Mouse (Mus musculus): ENCODE results near the gene Hdac9. TPM values are rescaled to one million over a fixed set of nuclear protein-coding genes. Genes with fewer than 3 reads are reported as not detected.

The Hdac9 gene
- polyA plus RNA-seq, 1 experiment from 2014 or later: 7.6 TPM

DNA sequence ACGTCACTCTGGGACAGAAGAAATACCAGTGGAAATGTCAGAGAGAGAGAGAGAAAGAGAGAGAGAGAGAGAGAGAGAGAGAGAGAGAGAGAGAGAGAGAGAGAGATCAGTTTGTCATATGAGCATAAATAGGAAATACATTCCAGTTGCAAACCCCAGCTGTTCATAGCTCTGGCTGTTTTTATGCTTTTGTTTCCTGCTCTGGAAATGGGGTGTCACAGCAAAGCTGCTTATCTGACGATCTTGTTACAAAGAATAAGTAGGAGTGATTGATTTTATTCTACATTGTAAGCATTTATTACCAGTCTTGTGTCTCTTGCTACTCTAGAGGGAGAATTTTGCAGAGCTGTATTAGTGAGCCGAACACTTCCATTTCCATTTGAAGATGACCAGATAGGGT, 762.1 kb downstream of the Hdac9 start:
- 24% methylated on average over 3 of the region's 3 CpGs for WGBS
- no peaks in the 10 kb centered on the region for H3K36me3 ChIP-seq (ENCODE audit: insufficient read depth)
- H3K27me3 ChIP-seq (ENCODE audit: insufficient read depth, low read length): no peaks in the 10 kb centered on the region
- no peak overlapping the region for H3K27ac ChIP-seq (ENCODE audit: low read depth)
- no peaks in the 10 kb centered on the region for H3K4me1 ChIP-seq (ENCODE audit: insufficient read depth)
- H3K4me2 ChIP-seq: no peak overlapping the region
- no peaks in the 10 kb centered on the region for H3K9me3 ChIP-seq (ENCODE audit: low read depth, low read length)
- no peak for TF ChIP-seq CTCF (IDR thresholded peaks at IDR 0.05; ENCODE audit: low read depth)
- H3K4me3 ChIP-seq (ENCODE audit: low read depth, low read length): no peak overlapping the region
- ATAC-seq (ENCODE audit: insufficient read depth) (peak; percentile 84), DNase-seq (peak; percentile 68)
- H3K9ac ChIP-seq: no peak overlapping the region

DNA sequence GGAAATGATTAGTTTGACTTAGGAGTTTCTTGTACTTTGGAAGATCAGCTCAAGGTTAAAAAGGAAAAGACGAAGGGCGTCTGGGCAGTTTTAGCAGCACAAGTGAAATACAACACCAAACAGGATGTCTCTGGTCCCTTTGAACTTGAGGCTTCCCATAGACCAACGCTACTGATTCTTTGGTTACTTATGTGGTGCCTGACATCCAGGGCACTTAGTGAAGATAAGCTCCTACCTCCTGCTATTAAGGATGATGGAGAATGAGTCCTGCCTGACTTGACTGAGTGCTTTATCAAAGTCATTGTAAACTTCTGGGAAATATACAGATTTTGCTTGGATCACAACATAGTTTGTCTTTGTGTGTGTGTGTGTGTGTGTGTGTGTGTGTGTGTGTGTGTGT, 765.6 kb downstream of the Hdac9 start:
- H3K27ac ChIP-seq (ENCODE audit: low read depth): no peak overlapping the region
- WGBS: 16% methylated on average over 3 of the region's 3 CpGs
- H3K36me3 ChIP-seq (ENCODE audit: insufficient read depth): no peaks in the 10 kb centered on the region
- TF ChIP-seq CTCF (IDR thresholded peaks at IDR 0.05; ENCODE audit: low read depth): no peak
- DNase-seq (peak; percentile 8), ATAC-seq (ENCODE audit: insufficient read depth) (no peak)
- no peaks in the 10 kb centered on the region for H3K9me3 ChIP-seq (ENCODE audit: low read depth, low read length)
- H3K4me3 ChIP-seq (ENCODE audit: low read depth, low read length): no peak overlapping the region
- no peaks in the 10 kb centered on the region for H3K4me1 ChIP-seq (ENCODE audit: insufficient read depth)
- no peak overlapping the region for H3K9ac ChIP-seq
- no peak overlapping the region for H3K4me2 ChIP-seq
- H3K27me3 ChIP-seq (ENCODE audit: insufficient read depth, low read length): no peaks in the 10 kb centered on the region

- Histone ChIP-seq H3K4me2 (no peak overlapping the region), H3K9ac (no peak overlapping the region), H3K36me3 (ENCODE audit: insufficient read depth) (no peaks in the 10 kb centered on the region), H3K27ac (ENCODE audit: low read depth) (no peak overlapping the region), H3K4me1 (ENCODE audit: insufficient read depth) (no peaks in the 10 kb centered on the region), H3K4me3 (ENCODE audit: low read depth, low read length) (no peak overlapping the region), H3K9me3 (ENCODE audit: low read depth, low read length) (no peaks in the 10 kb centered on the region), H3K27me3 (ENCODE audit: insufficient read depth, low read length) (no peaks in the 10 kb centered on the region)
- no peak for ATAC-seq (ENCODE audit: insufficient read depth)
- WGBS: 68% methylated on average over 2 of the region's 2 CpGs
- no peak for DNase-seq
- no peak for TF ChIP-seq CTCF (IDR thresholded peaks at IDR 0.05; ENCODE audit: low read depth)
Measured at GRCm38 (mm10) chr12:34142743-34143142, 774.2 kb downstream of the Hdac9 start.

- no peaks in the 10 kb centered on the region for H3K4me1 ChIP-seq (ENCODE audit: insufficient read depth)
- 14% methylated on average over 1 of the region's 1 CpGs for WGBS
- ATAC-seq (ENCODE audit: insufficient read depth): peak; percentile 75; the same call in 1 of the 2 replicates
- H3K27ac ChIP-seq (ENCODE audit: low read depth): no peak overlapping the region
- H3K9me3 ChIP-seq (ENCODE audit: low read depth, low read length): no peaks in the 10 kb centered on the region
- no peak overlapping the region for H3K9ac ChIP-seq
- no peak for TF ChIP-seq CTCF (IDR thresholded peaks at IDR 0.05; ENCODE audit: low read depth)
- H3K4me3 ChIP-seq (ENCODE audit: low read depth, low read length): no peak overlapping the region
- H3K36me3 ChIP-seq (ENCODE audit: insufficient read depth): no peaks in the 10 kb centered on the region
- DNase-seq: peak; percentile 53
- H3K4me2 ChIP-seq: no peak overlapping the region
- H3K27me3 ChIP-seq (ENCODE audit: insufficient read depth, low read length): no peaks in the 10 kb centered on the region
Measured at GRCm38 (mm10) chr12:34113336-34113735, 803.6 kb downstream of the Hdac9 start.

DNA sequence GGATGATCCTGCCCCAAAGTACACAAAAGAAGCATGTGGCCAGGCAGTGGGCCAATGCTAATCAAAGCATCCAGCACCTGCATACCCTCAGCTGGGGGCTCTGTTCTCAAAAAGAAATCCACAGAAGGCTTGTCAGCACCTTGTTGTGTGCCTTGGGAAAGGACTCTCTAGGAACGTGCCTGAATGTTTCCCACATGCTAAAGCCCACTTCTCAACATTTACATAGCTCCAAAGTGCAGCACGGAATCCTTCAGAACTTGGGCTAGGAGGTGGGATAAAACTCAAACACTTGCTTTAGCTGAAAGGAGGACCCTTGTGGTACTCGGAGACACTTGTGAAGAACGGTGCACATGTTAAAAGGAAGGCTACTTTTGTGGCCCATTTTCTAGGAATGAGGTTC, 823.9 kb downstream of the Hdac9 start:
- Histone ChIP-seq H3K4me3 (ENCODE audit: low read depth, low read length) (no peak overlapping the region), H3K27me3 (ENCODE audit: insufficient read depth, low read length) (no peaks in the 10 kb centered on the region), H3K9ac (no peak overlapping the region), H3K9me3 (ENCODE audit: low read depth, low read length) (no peaks in the 10 kb centered on the region), H3K36me3 (ENCODE audit: insufficient read depth) (no peaks in the 10 kb centered on the region), H3K4me1 (ENCODE audit: insufficient read depth) (no peaks in the 10 kb centered on the region), H3K27ac (ENCODE audit: low read depth) (no peak overlapping the region), H3K4me2 (no peak overlapping the region)
- peak; percentile 32 for DNase-seq
- TF ChIP-seq CTCF (IDR thresholded peaks at IDR 0.05; ENCODE audit: low read depth): no peak
- WGBS: 58% methylated on average over 4 of the region's 4 CpGs
- peak; percentile 60; the same call in 1 of the 2 replicates for ATAC-seq (ENCODE audit: insufficient read depth)

- Histone ChIP-seq H3K9ac (no peak overlapping the region), H3K4me1 (ENCODE audit: insufficient read depth) (no peaks in the 10 kb centered on the region), H3K36me3 (ENCODE audit: insufficient read depth) (no peaks in the 10 kb centered on the region), H3K4me3 (ENCODE audit: low read depth, low read length) (no peak overlapping the region), H3K9me3 (ENCODE audit: low read depth, low read length) (no peaks in the 10 kb centered on the region), H3K27ac (ENCODE audit: low read depth) (no peak overlapping the region), H3K27me3 (ENCODE audit: insufficient read depth, low read length) (no peaks in the 10 kb centered on the region), H3K4me2 (no peak overlapping the region)
- WGBS: 71% methylated on average over 1 of the region's 1 CpGs
- TF ChIP-seq CTCF (IDR thresholded peaks at IDR 0.05; ENCODE audit: low read depth): no peak
- DNase-seq (no peak), ATAC-seq (ENCODE audit: insufficient read depth) (no peak)
Measured at GRCm38 (mm10) chr12:34091851-34092250, 825.0 kb downstream of the Hdac9 start.

DNA sequence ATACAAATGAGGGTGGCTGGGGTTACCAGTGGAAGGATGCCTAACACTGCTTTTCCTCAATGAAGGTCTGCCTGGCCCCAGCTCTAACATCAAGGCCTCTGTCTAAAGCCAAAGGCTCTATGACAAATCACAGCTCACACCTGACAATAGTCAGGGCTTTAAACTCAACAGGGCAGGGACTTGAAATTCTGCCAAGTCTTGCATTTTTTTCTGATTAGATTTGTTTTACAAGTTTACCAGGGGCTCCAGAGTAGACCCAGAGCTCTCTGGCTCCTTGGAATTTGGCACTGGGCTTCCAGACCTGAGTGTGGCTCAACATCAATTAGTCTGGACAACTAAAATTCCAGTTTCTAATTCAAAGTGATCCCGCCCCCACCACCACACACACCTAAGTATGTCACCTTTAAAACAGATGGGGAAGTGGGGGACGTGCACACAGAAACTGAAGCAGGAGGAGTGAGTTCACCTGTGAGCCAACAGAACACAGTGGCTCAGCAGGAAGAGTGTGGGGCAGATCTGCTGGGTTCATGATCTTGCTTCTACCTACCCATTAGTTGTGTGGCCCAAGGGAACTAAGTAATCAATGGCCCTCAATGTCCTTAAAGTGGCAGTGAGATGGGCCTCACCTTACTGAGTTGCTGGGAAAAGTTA, 829.5 kb downstream of the Hdac9 start:
- Histone ChIP-seq H3K4me1 (ENCODE audit: insufficient read depth) (no peaks in the 10 kb centered on the region), H3K9me3 (ENCODE audit: low read depth, low read length) (no peaks in the 10 kb centered on the region), H3K27ac (ENCODE audit: low read depth) (no peak overlapping the region), H3K36me3 (ENCODE audit: insufficient read depth) (no peaks in the 10 kb centered on the region), H3K4me3 (ENCODE audit: low read depth, low read length) (no peak overlapping the region), H3K9ac (no peak overlapping the region), H3K4me2 (no peak overlapping the region), H3K27me3 (ENCODE audit: insufficient read depth, low read length) (no peaks in the 10 kb centered on the region)
- DNase-seq: peak; percentile 73
- peak; percentile 81 for ATAC-seq (ENCODE audit: insufficient read depth)
- 68% methylated on average over 2 of the region's 2 CpGs for WGBS
- TF ChIP-seq CTCF (IDR thresholded peaks at IDR 0.05; ENCODE audit: low read depth): no peak

Data from lung, embryonic 14.5 days (tissue).